Mouse (Mus musculus): ENCODE results near the gene Gm8897. TPM values are rescaled to one million over a fixed set of nuclear protein-coding genes. Genes with fewer than 3 reads are reported as not detected.

The Gm8897 gene
- not detected for polyA plus RNA-seq (2017; shearing (Covaris generic))

GRCm38 (mm10) chr5:11416118-11416517, at the start of gene Gm8897:
Gene Gm8897 (plus strand): TSS chr5:11416418.

Other genes with a start within 250 kb of the Gm8897 start
- not detected for gene Gm5861, start 233.3 kb upstream of the Gm8897 start, polyA plus RNA-seq (2017; shearing (Covaris generic))
- gene Gm8890, start 160.4 kb upstream of the Gm8897 start, polyA plus RNA-seq (2017; shearing (Covaris generic)), result not detected
- gene Speer1, start 74.9 kb upstream of the Gm8897 start, polyA plus RNA-seq (2017; shearing (Covaris generic)), result not detected
- not detected for gene Gm8906, start 86.3 kb downstream of the Gm8897 start, polyA plus RNA-seq (2017; shearing (Covaris generic))
- not detected for gene Gm6460, start 178.5 kb downstream of the Gm8897 start, polyA plus RNA-seq (2017; shearing (Covaris generic))